Mouse (Mus musculus) neutrophil, adult 5-6 weeks (primary cell): ENCODE measurements around the gene Ctsm. TPM values are rescaled to one million over a fixed set of nuclear protein-coding genes. Genes with fewer than 3 reads are reported as not detected.
"Not testable (repeated sequence)": the region's sequence is repeated elsewhere in the genome, so short reads cannot be mapped to it uniquely, and the experiment has no call there.

Experiments used
- ATAC-seq: fragments of 151-379, 151-347 bp; 2 replicates; pipeline ENCODE4 v1.8.0; 2017; ENCODE audit warnings: mild to moderate bottlenecking, moderate TSS enrichment; ENCODE audit not compliant: insufficient number of reproducible peaks, poor library complexity, low FRiP score, severe bottlenecking; ENCODE audit errors: extremely low read depth
- total RNA-seq: library from RNA; stranded (forward); fragments of 200-1000 nt; gene quantifications from 2 replicates; pipeline ENCODE4 v1.2.3, GENCODE M21; 2017

Ctsm gene
- total RNA-seq = not detected in 2 replicates

DNA sequence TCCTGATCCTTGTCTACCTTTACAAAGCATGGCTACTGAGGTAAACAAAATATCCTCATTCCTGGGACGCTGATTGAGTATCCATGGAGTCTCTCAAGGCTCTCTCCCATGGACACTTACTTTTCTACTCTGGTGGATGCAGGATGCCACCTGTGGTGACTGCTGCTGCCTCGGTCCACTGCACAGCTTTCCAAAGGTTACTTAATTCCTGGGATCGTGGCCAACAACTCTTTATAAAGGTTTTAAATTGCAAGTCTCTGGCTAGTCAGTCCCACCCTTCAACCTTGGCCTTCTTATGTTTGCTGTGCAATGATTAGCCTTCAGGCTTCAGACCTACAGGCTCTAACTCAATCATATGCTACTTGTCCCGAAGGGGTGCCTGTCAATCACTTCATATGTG is at the start of gene Ctsm:
Ctsm (minus strand) TSS at position 209 of the 400 bp plus-strand sequence.
- no peak for ATAC-seq

DNA sequence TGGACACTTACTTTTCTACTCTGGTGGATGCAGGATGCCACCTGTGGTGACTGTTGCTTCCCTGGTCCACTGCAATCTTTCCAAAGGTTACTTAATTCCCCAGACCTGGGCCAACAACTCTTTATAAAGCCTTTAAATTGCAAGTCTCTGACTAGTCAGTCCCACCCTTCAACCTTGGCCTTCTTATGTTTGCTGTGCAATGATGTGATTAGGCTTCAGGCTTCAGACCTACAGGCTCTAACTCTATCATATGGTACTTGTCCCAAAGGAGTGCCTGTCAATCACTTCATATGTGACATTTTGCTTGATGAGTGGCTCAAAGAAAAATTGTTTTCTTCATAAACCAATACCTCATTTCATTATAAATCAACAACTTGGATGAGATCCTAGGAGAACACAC is 28.4 kb upstream of the Ctsm start, which contains the start of gene Cts3:
Cts3 (minus strand) TSS at position 101 of the 400 bp plus-strand sequence.
- no peak for ATAC-seq

DNA sequence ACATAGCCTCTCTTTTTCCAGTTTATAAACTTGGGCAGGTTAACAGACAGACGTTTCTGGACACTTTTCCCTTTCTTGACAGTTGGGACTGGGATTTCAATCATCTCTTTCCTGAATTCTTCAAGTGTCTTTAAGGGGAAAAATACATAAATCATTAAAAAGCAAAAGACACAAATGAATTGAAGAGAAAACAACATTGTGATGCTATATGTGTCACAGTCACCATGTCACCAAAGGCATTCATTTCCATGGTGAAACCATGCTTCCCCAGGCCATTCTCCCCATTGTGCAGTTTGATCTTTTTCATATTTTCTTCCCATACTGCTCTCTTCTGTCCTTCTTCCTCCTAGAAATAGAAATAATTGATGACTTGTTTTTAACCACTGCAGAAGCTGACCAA is 26.4 kb upstream of the Ctsm start, which contains the start of gene Gm49352:
Gm49352 (minus strand) TSS at position 101 of the 400 bp plus-strand sequence.
- ATAC-seq = not testable (repeated sequence)

Other genes starting within 250 kb of the Ctsm start
- gene Cts7, start 183.6 kb downstream of the Ctsm start, total RNA-seq = not detected in 2 replicates
- not detected in 2 replicates for gene Gm49352, start 26.3 kb upstream of the Ctsm start, total RNA-seq
- gene Cts3, start 28.3 kb upstream of the Ctsm start, total RNA-seq = not detected in 2 replicates